In the genomic region with DNA sequence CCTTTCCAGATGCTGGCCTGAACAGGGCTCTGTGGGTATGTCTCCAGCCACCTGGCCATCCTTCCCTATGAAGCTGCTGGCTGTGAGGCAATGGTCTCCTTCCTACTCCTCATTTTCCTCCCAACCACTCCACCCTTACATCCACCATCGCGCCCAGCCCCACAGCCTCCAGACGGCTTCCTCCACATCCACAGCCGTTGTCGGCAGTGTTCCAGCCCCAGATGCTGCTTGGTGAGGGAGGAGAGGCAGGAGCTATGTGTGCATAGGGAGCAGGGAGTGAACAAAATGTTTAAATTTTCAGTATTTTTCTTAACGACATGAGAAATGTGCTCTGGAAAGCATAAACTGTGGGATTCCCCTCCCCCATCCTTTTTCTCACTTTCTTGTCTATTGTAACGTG, we compare ENCODE assay signal across 32 mouse cellular contexts.
DNase-seq lines count a peak whose midpoint lies in the region; ATAC-seq and TF ChIP-seq lines count a peak whose summit lies in the region.
"Had no signal": no experiment of that assay in that cellular context is flagged by ENCODE, and none has a peak within 500 bp of the region (broad histone marks: within the 10 kb centered on the region; RNA-seq: fewer than 3 reads in every experiment).

No protein-coding gene starts in this region.

- peak; percentile 40 to 60 for DNase-seq in left cerebral cortex, adult 18-20 months (ENCODE audit: low spot score in 2 of 2)
- no peak for DNase-seq in left cerebral cortex, adult 8-10 months (ENCODE audit: low spot score in 2 of 2)
- peak; percentile 46 for DNase-seq in testis, postnatal 10 days (ENCODE audit: low spot score)
- no peak for DNase-seq in testis, postnatal 14 days (ENCODE audit: low spot score)
- DNase-seq in telencephalon, adult 2 months (ENCODE audit: low read depth, low spot score) = peak; percentile 18
- DNase-seq in heart, adult 2 months = no peak
- DNase-seq in urinary bladder, postnatal 14 days (ENCODE audit: low spot score) = no peak
- DNase-seq: adrenal gland, adult 8-10 months; cerebellum, adult 11 months; cerebellum, adult 9-10 months; cerebellum, postnatal 36 days; kidney, adult 8-10 months; kidney, postnatal 4 days; layer of hippocampus, adult 9-11 months; liver; lung, adult 2 months; lung, postnatal 10 days; midbrain, embryonic 14.5 days; retina, postnatal 1 day; thymus, adult 2 months; thymus, postnatal 4 days had no signal

- TF ChIP-seq POLR2A in heart, adult 2 months (IDR thresholded peaks at IDR 0.05; ENCODE audit: insufficient read depth, low read depth, low read length) = no peak

- TF ChIP-seq CTCF in heart, adult 2 months (IDR thresholded peaks at IDR 0.05) = no peak

- ATAC-seq in limb, embryonic 15.5 days (ENCODE audit: insufficient number of reproducible peaks, low FRiP score, low TSS enrichment, low read depth) = no peak; the same call in 1 of the 2 replicates
- ATAC-seq: activated CD4-positive, CD25-positive, alpha-beta regulatory T cell, adult 4 months; forebrain, embryonic 13.5 days; hindbrain, postnatal 0 days; intestine, embryonic 16.5 days had no signal

- no peaks in the 10 kb centered on the region for H3K79me2 ChIP-seq in heart, adult 2 months (replicated peaks; ENCODE audit: control insufficient read depth, insufficient read depth, low read length)

- peaks cover 6% of the 10 kb centered on the region for H3K4me1 ChIP-seq in limb, embryonic 15.5 days
- H3K4me1 ChIP-seq in heart, adult 2 months (ENCODE audit: control insufficient read depth, insufficient read depth, low read length) = no peaks in the 10 kb centered on the region
- H3K4me1 ChIP-seq: heart, embryonic 10.5 days; heart, embryonic 15.5 days; stomach, embryonic 15.5 days had no signal

- no peaks in the 10 kb centered on the region for H3K27me3 ChIP-seq in limb, embryonic 15.5 days
- no peaks in the 10 kb centered on the region for H3K27me3 ChIP-seq in heart, adult 2 months (ENCODE audit: control insufficient read depth, insufficient read depth, low read length)
- H3K27me3 ChIP-seq: forebrain, embryonic 13.5 days; hindbrain, embryonic 12.5 days; stomach, embryonic 15.5 days had no signal

- intact Hi-C loops in heart, adult 2 months (cut with DNase I) = no loop called here

- 57% methylated on average over 7 of the region's 7 CpGs for WGBS in limb, embryonic 15.5 days
- WGBS in heart, adult 2 months = 69% methylated on average over 7 of the region's 7 CpGs

- peak overlapping the region; percentile 54; the same call in 1 of the 2 replicates for H3K27ac ChIP-seq in limb, embryonic 15.5 days
- H3K27ac ChIP-seq in heart, adult 2 months = no peak overlapping the region
- H3K27ac ChIP-seq: forebrain, embryonic 13.5 days; heart, embryonic 10.5 days; heart, embryonic 15.5 days; hindbrain, embryonic 12.5 days; hindbrain, postnatal 0 days; kidney, postnatal 0 days; liver, embryonic 14.5 days; stomach, embryonic 15.5 days had no signal

- H3K4me3 ChIP-seq in limb, embryonic 15.5 days = no peak overlapping the region
- H3K4me3 ChIP-seq in heart, adult 2 months = no peak overlapping the region
- H3K4me3 ChIP-seq: forebrain, embryonic 13.5 days; heart, embryonic 10.5 days; heart, embryonic 15.5 days; hindbrain, embryonic 12.5 days; stomach, embryonic 15.5 days had no signal

- no peaks in the 10 kb centered on the region; the same call in 1 of the 2 replicates for H3K9me3 ChIP-seq in limb, embryonic 15.5 days
- H3K9me3 ChIP-seq: heart, embryonic 10.5 days; heart, embryonic 15.5 days; hindbrain, embryonic 12.5 days; stomach, embryonic 15.5 days had no signal

- no peak overlapping the region for H3K9ac ChIP-seq in limb, embryonic 15.5 days
- H3K9ac ChIP-seq in heart, adult 2 months (ENCODE audit: low read depth, low read length) = no peak overlapping the region
- H3K9ac ChIP-seq: forebrain, embryonic 13.5 days; heart, embryonic 15.5 days; hindbrain, embryonic 12.5 days; liver, embryonic 14.5 days; stomach, embryonic 15.5 days had no signal

- no peaks in the 10 kb centered on the region for H3K36me3 ChIP-seq in limb, embryonic 15.5 days
- H3K36me3 ChIP-seq in heart, adult 2 months (ENCODE audit: control insufficient read depth, insufficient read depth, low read length) = no peaks in the 10 kb centered on the region
- H3K36me3 ChIP-seq: heart, embryonic 10.5 days; heart, embryonic 15.5 days; hindbrain, embryonic 12.5 days; stomach, embryonic 15.5 days had no signal

- no peak for TF ChIP-seq EP300 in heart, adult 2 months (IDR thresholded peaks at IDR 0.05; ENCODE audit: insufficient read depth, low read depth, low read length)

- no peak overlapping the region for H3K4me2 ChIP-seq in limb, embryonic 15.5 days
- H3K4me2 ChIP-seq: forebrain, embryonic 13.5 days; heart, embryonic 15.5 days; hindbrain, embryonic 12.5 days; stomach, embryonic 15.5 days had no signal

Comparison
In these comparisons a context has a peak if more than half of its experiments do, and no peak if none do; other contexts are left out.
1. DNase-seq: peak in left cerebral cortex, adult 18-20 months (2 of 2), testis, postnatal 10 days (single experiment) and telencephalon, adult 2 months (single experiment); none in left cerebral cortex, adult 8-10 months (0 of 2), testis, postnatal 14 days (single experiment), heart, adult 2 months (0 of 2) and urinary bladder, postnatal 14 days (single experiment).